Mouse (Mus musculus) duodenum, adult 2 months (tissue): ENCODE data around the gene Anxa2. TPM values are rescaled to one million over a fixed set of nuclear protein-coding genes. Genes with fewer than 3 reads are reported as not detected.

ENCODE experiments used
- polyA plus RNA-seq: library from polyadenylated mRNA; depleted of rRNA; stranded (reverse); fragments of >200 nt; gene quantifications from 2 replicates; pipeline ENCODE4 v1.2.3, GENCODE M21; 2012; ENCODE audit warnings: low replicate concordance; rRNA removed

Gene Anxa2
- polyA plus RNA-seq = 249 and 533 TPM in 2 replicates

DNA sequence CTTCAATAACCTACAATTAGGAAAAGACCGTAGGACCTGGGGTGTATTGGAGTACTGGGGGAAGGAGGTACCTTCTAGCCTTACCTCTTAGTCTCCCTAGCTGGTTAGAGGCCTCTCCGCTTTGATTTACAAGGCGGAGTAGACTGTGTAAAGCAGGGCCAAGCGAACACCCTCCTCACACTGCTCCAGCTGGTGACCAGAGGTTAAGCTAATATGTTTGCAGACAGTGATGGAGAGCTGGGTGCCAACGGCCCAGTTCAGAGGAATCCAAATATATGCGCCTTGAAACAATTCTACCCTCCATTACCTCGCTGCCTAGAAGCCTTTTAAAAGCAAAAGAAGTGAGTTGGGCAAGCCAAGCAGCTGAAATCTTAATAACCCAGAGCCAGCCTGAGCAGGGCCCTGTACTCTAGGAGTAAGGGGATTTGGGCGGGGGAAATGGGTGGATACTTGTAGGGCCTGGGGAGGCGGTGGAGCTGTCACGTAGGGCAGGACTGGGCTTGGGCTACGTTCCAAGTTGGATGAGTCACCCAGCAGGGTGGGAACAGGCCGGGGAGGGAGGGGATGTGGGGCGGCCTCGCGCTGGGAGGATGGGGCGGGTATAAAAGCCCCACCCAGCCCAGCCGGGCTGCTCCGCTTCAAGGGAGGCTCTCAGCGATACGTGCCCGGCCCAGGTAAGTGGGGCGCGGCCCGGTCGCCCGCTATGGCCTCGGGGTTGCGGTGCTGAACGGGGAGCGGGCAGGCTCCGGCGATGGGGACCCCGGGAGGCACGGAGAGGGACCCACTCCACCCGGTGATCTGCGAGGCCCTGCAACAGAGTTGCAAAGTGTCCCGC, at the start of gene Anxa2:
Gene Anxa2, plus strand, starts transcription at position 555 of the 835 bp plus-strand sequence.

Other genes with a start within 250 kb of the Anxa2 start
- gene Ice2, start 55.7 kb upstream of the Anxa2 start, polyA plus RNA-seq = 0.26 and 0.61 TPM in 2 replicates